Mouse (Mus musculus) 416B (cell line): Measurements from ENCODE around the gene Vwde.

Experiments
- DNase-seq: peaks from one replicate; pipeline ENCODE4 v3.0.0; 2011; ENCODE audit warnings: low read depth

Vwde gene

DNA sequence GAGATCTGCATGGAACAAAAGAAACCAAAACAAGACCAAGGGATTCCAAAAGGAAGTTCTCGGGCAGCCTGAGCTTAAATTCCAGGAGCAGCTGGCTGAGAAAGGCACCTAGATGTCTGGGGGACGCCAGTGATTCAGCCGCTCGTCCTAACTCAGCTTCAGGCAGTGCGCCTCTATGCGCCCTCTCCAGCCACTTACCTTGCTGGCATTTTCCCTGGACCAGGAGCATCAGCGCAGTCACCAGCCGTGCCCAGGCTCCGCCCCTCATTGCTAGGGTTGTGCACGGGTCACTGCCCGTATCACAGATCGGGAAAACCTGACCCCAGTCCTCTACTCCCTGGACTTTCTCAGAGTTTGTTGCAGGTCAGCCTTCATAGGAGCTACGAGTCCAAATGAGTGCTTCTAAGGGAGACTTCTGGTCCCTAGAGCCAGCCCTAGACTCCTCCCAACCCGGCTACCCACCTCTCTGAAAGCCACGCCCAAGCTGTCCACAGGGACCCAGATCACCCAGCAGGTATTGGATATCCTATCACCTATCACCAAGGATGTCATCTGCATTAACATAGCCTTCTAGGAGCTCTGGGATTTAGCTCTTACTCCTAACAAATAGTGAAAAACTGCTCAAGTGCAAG lies at the start of gene Vwde:
TSS of gene Vwde (minus strand) at position 370 of the 632 bp plus-strand sequence.
- DNase-seq = no peak

DNA sequence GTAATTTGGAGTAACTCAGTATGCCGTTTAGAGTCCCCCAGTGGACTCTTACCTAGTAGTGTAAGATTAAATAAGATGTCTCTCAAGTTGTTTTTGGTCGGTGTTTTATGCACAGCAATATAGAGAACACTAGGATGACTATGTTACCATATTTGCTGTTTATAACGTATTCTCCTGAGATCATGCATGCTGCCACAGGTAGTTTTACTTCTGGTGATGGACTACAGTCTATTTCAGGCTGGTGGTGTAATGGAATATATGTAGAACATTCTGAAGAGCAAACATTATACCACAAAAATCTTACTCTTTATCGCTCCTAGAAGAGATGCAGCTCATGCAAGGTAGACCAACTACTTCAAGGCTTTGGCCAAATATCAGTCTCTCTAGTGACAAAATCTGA lies 30.6 kb upstream of the Vwde start:
- DNase-seq = no peak

- DNase-seq = peak; percentile 48
Measured at GRCm38 (mm10) chr6:13248317-13248969, 23.7 kb upstream of the Vwde start.

DNA sequence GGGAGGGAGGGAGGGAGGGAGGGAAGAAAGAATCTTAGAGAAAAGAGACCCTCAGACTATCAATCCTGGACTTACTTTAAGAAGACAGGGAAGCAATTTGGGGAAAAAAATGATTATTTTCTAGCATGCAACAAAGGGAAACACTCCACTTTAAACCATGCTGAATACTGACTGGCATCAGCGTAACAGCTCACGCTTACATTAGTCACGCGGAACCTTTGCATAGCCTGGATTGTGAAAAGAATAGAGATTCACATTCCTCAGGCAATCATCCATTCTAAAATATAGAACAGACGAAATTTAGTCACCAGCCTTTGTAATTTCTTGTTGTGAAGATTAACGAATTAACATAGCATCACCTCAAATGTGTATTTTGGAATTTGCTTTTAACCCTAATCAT lies 18.6 kb downstream of the Vwde start:
- DNase-seq = no peak

- DNase-seq = no peak
Measured at GRCm38 (mm10) chr6:13197486-13197885, 27.3 kb downstream of the Vwde start.

- DNase-seq = no peak
Measured at GRCm38 (mm10) chr6:13186836-13187235, 37.9 kb downstream of the Vwde start.

DNA sequence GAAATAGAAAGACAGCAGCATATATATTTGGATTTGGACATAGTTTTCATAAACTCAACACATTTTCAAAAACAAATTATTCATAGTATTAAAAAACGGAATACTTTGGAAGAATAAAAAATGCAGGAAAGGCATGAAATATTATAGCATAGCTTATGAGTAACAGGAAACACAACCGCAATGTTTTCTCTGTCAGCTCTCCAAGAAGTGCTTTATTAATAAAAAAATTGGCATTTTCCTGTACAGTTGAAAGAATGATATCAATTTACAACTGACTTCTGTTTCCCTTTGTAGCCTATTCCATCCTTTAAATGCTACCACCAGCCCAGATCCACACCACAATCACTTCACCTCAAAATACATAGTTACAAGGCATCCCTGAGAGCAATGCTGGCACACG lies 44.7 kb downstream of the Vwde start:
- peak; percentile 36 for DNase-seq

DNA sequence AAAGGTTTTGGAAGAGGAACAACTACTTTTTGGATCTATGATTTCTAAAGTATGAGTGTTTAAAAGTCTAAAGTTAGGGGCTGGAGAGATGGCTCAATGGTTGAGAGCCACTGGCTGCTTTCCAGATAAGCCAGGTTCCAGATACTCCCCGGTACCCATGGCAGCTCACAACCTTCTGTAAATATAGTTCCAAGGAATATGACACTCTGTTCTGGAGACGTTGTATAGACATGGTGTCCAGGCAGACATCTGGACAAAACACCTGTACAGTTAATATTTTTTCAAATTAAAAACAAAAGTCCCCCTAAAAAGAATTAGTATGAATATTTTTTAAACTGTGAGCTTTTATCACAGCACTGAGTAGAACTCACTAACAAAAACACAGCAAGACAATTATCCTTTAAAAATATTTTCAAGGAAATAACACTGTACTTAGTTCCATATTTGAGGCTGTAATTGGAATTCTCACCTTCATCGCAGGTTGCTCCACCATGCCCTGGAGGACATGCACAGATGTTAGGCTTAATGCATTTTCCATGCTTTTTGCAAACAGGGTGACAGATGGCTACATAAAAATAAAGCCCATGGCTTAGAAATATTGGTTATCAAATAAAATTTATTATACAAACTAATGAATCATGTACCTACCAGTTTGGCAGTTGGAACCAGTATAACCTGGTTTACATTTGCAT lies 55.2 kb downstream of the Vwde start:
- no peak for DNase-seq

- DNase-seq = no peak
Measured at GRCm38 (mm10) chr6:13166240-13166937, 58.4 kb downstream of the Vwde start.

GRCm38 (mm10) chr6:13159437-13159836 lies 65.3 kb downstream of the Vwde start:
- DNase-seq = peak; percentile 30

- DNase-seq = no peak
Measured at GRCm38 (mm10) chr6:13153888-13154697, 70.7 kb downstream of the Vwde start.

GRCm38 (mm10) chr6:13152062-13152640 lies 72.6 kb downstream of the Vwde start:
- DNase-seq = peak; percentile 62

DNA sequence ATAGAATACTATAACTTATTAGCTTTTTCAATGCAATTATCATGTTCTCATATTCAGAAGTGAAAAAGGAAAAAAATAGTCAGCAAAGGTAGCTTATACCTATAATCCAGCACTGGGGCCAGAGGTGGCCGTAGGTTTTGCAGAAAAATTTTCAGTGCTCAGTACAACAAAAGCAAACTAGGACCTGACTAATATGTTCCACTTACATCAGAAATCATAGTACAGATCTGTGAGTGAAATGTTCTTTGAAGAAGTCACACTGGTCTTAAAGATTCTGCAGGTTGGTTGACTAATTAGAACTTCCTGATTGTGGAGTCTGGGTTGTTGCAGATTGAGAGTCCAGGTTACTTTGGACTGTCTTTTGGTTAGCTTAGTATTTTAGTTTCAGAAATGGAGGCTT lies 87.5 kb downstream of the Vwde start:
- DNase-seq = no peak

- no peak for DNase-seq
Measured at GRCm38 (mm10) chr6:13108662-13109061, 116.1 kb downstream of the Vwde start.
